Mouse (Mus musculus): ENCODE data around the gene Phgr1. TPM values are rescaled to one million over a fixed set of nuclear protein-coding genes. Genes with fewer than 3 reads are reported as not detected.

Phgr1 gene
- polyA plus RNA-seq, 1 experiment from 2014 or later = not detected

DNA sequence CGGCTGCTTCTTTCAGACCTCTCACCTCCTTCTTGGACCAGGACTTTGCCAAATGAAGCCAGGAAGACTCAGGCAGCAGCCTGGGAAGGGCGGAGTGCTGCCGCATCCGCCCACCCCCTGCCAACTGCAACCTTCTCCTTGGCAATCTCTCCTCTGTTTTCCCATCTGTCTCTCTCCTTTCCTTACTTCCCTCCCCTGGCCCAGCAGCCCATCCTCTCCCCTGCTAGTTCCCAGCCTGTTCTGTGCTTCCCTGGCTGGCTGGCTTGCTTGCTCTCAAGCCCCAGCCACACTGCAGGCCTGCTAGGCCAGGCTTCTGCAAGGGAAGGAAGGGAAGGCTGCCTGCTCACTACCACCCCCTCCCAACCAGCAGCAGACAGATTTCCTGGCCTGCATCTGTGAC, 3.3 kb downstream of the Phgr1 start:
- no peak for ATAC-seq (ENCODE audit: low FRiP score, low TSS enrichment)

GRCm38 (mm10) chr2:118776295-118776694, 3.7 kb downstream of the Phgr1 start:
- no peak for ATAC-seq (ENCODE audit: low FRiP score, low TSS enrichment)
- peaks cover 4% of the 10 kb centered on the region for H3K4me1 ChIP-seq (ENCODE audit: insufficient read depth, low read length)
- no peak overlapping the region for H3K27ac ChIP-seq (ENCODE audit: low read length)
- 81% methylated on average over 2 of the region's 2 CpGs for WGBS
- H3K27me3 ChIP-seq (ENCODE audit: insufficient read depth, low read length) = peaks cover 10% of the 10 kb centered on the region; the same call in 1 of the 2 replicates
- no peak overlapping the region for H3K4me2 ChIP-seq (replicated peaks; ENCODE audit: low read depth, low read length)
- no peaks in the 10 kb centered on the region for H3K9me3 ChIP-seq (ENCODE audit: low read length)
- no peak overlapping the region for H3K4me3 ChIP-seq (ENCODE audit: low read length)
- H3K9ac ChIP-seq (replicated peaks; ENCODE audit: low read length) = no peak overlapping the region
- H3K36me3 ChIP-seq (ENCODE audit: insufficient read depth, low read length) = no peaks in the 10 kb centered on the region

More for the DNA sequence above, 3.3 kb downstream of the Phgr1 start:
- Histone ChIP-seq H3K4me3 (ENCODE audit: low read length) (no peak overlapping the region), H3K36me3 (ENCODE audit: insufficient read depth, low read length) (no peaks in the 10 kb centered on the region), H3K4me2 (replicated peaks; ENCODE audit: low read depth, low read length) (no peak overlapping the region), H3K4me1 (ENCODE audit: insufficient read depth, low read length) (peaks cover 4% of the 10 kb centered on the region), H3K9ac (replicated peaks; ENCODE audit: low read length) (no peak overlapping the region), H3K27me3 (ENCODE audit: insufficient read depth, low read length) (0 out of 2 replicates have a peak, but pooled peaks cover 5% of the 10 kb centered on the region), H3K9me3 (ENCODE audit: low read length) (no peaks in the 10 kb centered on the region), H3K27ac (ENCODE audit: low read length) (no peak overlapping the region)
- WGBS = 85% methylated on average over 3 of the region's 4 CpGs

DNA sequence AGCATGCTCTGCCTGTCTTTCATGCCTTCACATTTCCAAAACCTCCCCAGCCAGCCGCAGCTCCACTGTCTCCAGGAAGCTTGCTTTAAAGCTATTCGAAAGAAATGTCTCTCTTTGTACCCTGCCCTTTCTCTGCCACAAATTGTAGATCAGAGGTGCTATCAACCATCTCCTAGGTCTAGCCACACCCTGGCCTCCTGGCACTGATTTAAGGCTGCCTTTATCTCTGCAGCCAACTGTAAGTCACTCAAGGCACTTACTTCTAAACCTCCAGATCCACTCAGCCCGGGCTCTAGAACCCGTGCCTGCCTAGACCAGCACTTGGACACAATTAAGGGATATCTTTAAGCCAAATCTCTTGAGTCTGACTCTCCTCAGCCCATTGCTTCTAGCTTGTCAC, 5.8 kb downstream of the Phgr1 start:
- whole genome bisulfite sequencing = 64% methylated on average over 4 of the region's 4 CpGs

GRCm38 (mm10) chr2:118779065-118779464, 6.5 kb downstream of the Phgr1 start:
- no peak for ATAC-seq (ENCODE audit: low FRiP score, low TSS enrichment)
- Histone ChIP-seq H3K4me2 (replicated peaks; ENCODE audit: low read depth, low read length) (peak overlapping the region; percentile 61), H3K9ac (replicated peaks; ENCODE audit: low read length) (peak overlapping the region; percentile 7; the same call in 1 of the 2 replicates), H3K36me3 (ENCODE audit: insufficient read depth, low read length) (no peaks in the 10 kb centered on the region), H3K27ac (ENCODE audit: low read length) (no peak overlapping the region), H3K4me3 (ENCODE audit: low read length) (peak overlapping the region; percentile 41), H3K27me3 (ENCODE audit: insufficient read depth, low read length) (peaks cover 10% of the 10 kb centered on the region; the same call in 1 of the 2 replicates), H3K9me3 (ENCODE audit: low read length) (no peaks in the 10 kb centered on the region), H3K4me1 (ENCODE audit: insufficient read depth, low read length) (peaks cover 4% of the 10 kb centered on the region)
- 5% methylated on average over 10 of the region's 10 CpGs for WGBS

More for the DNA sequence above, 5.8 kb downstream of the Phgr1 start:
- H3K4me1 ChIP-seq (ENCODE audit: insufficient read depth, low read length) = peaks cover 4% of the 10 kb centered on the region
- H3K9me3 ChIP-seq (ENCODE audit: low read length) = no peaks in the 10 kb centered on the region
- H3K4me3 ChIP-seq (ENCODE audit: low read length) = no peak overlapping the region
- no peak overlapping the region for H3K9ac ChIP-seq (replicated peaks; ENCODE audit: low read length)
- ATAC-seq (ENCODE audit: low FRiP score, low TSS enrichment) = no peak
- H3K4me2 ChIP-seq (replicated peaks; ENCODE audit: low read depth, low read length) = no peak overlapping the region
- no peak overlapping the region for H3K27ac ChIP-seq (ENCODE audit: low read length)
- H3K36me3 ChIP-seq (ENCODE audit: insufficient read depth, low read length) = no peaks in the 10 kb centered on the region
- peaks cover 10% of the 10 kb centered on the region; the same call in 1 of the 2 replicates for H3K27me3 ChIP-seq (ENCODE audit: insufficient read depth, low read length)

- no peak within 1 kb of the TSS for H3K27ac ChIP-seq (ENCODE audit: low read length)
- peak within 1 kb of the TSS; percentile 7; the same call in 1 of the 2 replicates for H3K9ac ChIP-seq (replicated peaks; ENCODE audit: low read length)
- H3K36me3 ChIP-seq (ENCODE audit: insufficient read depth, low read length) = no peaks in the 10 kb centered on the region
- H3K4me1 ChIP-seq (ENCODE audit: insufficient read depth, low read length) = peaks cover 4% of the 10 kb centered on the region
- peak within 1 kb of the TSS; percentile 41 for H3K4me3 ChIP-seq (ENCODE audit: low read length)
- WGBS = 13% methylated on average over 39 of the region's 39 CpGs
- H3K27me3 ChIP-seq (ENCODE audit: insufficient read depth, low read length) = peaks cover 10% of the 10 kb centered on the region; the same call in 1 of the 2 replicates
- peak within 1 kb of the TSS; percentile 61 for H3K4me2 ChIP-seq (replicated peaks; ENCODE audit: low read depth, low read length)
- peak; percentile 83 for ATAC-seq (ENCODE audit: low FRiP score, low TSS enrichment)
- H3K9me3 ChIP-seq (ENCODE audit: low read length) = no peaks in the 10 kb centered on the region
Measured at GRCm38 (mm10) chr2:118779504-118780480, 7.2 kb downstream of the Phgr1 start, which contains the start of gene Disp2. TSS of gene Disp2 (plus strand) at chr2:118779719.

DNA sequence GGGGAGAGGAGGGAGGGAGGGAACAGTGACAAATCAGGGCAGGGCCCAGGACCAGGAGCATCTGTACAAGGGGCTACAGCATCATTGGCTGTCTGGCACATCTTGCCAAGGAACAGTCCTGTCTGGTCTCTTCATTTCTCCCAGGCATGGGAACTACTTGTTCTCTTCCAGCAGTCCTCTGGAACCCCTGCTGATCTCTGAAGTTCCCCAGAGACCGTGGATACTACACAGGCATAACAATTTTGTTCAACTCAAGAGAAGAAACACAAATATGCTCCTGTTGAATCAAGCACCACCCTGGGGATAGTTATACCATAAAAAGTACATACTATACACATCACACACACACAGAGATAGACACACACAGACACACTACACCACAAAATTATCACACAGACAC, 8.5 kb downstream of the Phgr1 start:
- Histone ChIP-seq H3K27ac (ENCODE audit: low read length) (no peak overlapping the region), H3K9ac (replicated peaks; ENCODE audit: low read length) (no peak overlapping the region), H3K4me3 (ENCODE audit: low read length) (no peak overlapping the region), H3K36me3 (ENCODE audit: insufficient read depth, low read length) (no peaks in the 10 kb centered on the region), H3K27me3 (ENCODE audit: insufficient read depth, low read length) (peaks cover 10% of the 10 kb centered on the region; the same call in 1 of the 2 replicates), H3K4me1 (ENCODE audit: insufficient read depth, low read length) (peaks cover 4% of the 10 kb centered on the region), H3K4me2 (replicated peaks; ENCODE audit: low read depth, low read length) (no peak overlapping the region), H3K9me3 (ENCODE audit: low read length) (no peaks in the 10 kb centered on the region)
- 46% methylated on average over 1 of the region's 1 CpGs for WGBS
- no peak for ATAC-seq (ENCODE audit: low FRiP score, low TSS enrichment)

DNA sequence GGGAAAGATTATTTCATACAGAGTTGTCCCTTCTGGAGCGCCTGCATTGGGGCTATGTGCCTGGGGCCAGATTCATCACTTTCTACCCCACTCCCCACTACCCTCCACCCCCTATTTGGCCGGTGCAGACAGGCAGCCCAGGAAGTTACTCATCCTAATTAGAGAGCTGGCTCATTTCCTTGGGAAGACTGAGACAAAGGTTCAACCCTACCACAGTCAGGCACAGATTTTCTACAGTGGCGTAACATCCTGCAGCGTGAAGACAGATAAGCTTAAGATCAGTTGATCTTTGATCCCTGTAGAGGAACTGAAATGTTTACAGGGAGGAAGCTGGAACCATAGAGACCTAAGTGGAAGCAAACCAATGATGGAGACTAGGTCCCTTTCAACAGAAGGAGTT, 9.7 kb downstream of the Phgr1 start:
- Histone ChIP-seq H3K4me2 (replicated peaks; ENCODE audit: low read depth, low read length) (no peak overlapping the region), H3K36me3 (ENCODE audit: insufficient read depth, low read length) (no peaks in the 10 kb centered on the region), H3K4me1 (ENCODE audit: insufficient read depth, low read length) (peaks cover 4% of the 10 kb centered on the region), H3K9me3 (ENCODE audit: low read length) (no peaks in the 10 kb centered on the region), H3K27me3 (ENCODE audit: insufficient read depth, low read length) (peaks cover 10% of the 10 kb centered on the region; the same call in 1 of the 2 replicates), H3K9ac (replicated peaks; ENCODE audit: low read length) (no peak overlapping the region), H3K4me3 (ENCODE audit: low read length) (no peak overlapping the region), H3K27ac (ENCODE audit: low read length) (no peak overlapping the region)
- ATAC-seq (ENCODE audit: low FRiP score, low TSS enrichment) = no peak
- WGBS = 61% methylated on average over 4 of the region's 4 CpGs

DNA sequence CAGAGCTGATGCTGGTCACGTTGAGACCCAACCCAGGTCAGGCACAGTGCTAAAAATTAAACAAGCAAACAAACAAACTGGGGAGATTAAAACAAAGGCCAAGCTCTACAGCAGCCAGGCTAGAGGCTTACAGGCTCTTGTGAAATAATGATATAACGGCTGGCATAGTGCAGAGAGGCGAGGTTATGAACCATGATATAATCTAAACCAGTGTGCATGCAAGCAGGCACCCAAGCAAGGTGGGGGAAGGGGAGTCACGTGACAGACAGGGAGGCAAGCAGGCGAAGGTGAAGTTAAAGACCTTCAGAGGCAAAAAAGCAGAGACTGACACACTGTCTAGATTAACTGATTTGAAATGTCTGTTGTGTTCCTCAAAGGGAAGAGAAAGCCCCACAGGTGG, 10.5 kb downstream of the Phgr1 start:
- H3K4me2 ChIP-seq (replicated peaks; ENCODE audit: low read depth, low read length) = no peak overlapping the region
- H3K9me3 ChIP-seq (ENCODE audit: low read length) = no peaks in the 10 kb centered on the region
- H3K4me3 ChIP-seq (ENCODE audit: low read length) = no peak overlapping the region
- no peaks in the 10 kb centered on the region for H3K36me3 ChIP-seq (ENCODE audit: insufficient read depth, low read length)
- 55% methylated on average over 5 of the region's 5 CpGs for WGBS
- no peak overlapping the region for H3K9ac ChIP-seq (replicated peaks; ENCODE audit: low read length)
- H3K27ac ChIP-seq (ENCODE audit: low read length) = no peak overlapping the region
- peaks cover 4% of the 10 kb centered on the region for H3K4me1 ChIP-seq (ENCODE audit: insufficient read depth, low read length)
- no peak for ATAC-seq (ENCODE audit: low FRiP score, low TSS enrichment)
- peaks cover 10% of the 10 kb centered on the region; the same call in 1 of the 2 replicates for H3K27me3 ChIP-seq (ENCODE audit: insufficient read depth, low read length)

- H3K36me3 ChIP-seq (ENCODE audit: insufficient read depth, low read length) = no peaks in the 10 kb centered on the region
- H3K4me2 ChIP-seq (replicated peaks; ENCODE audit: low read depth, low read length) = no peak overlapping the region
- no peak overlapping the region for H3K4me3 ChIP-seq (ENCODE audit: low read length)
- no peak overlapping the region for H3K27ac ChIP-seq (ENCODE audit: low read length)
- no peaks in the 10 kb centered on the region for H3K9me3 ChIP-seq (ENCODE audit: low read length)
- peaks cover 10% of the 10 kb centered on the region; the same call in 1 of the 2 replicates for H3K27me3 ChIP-seq (ENCODE audit: insufficient read depth, low read length)
- 87% methylated on average over 7 of the region's 7 CpGs for WGBS
- H3K9ac ChIP-seq (replicated peaks; ENCODE audit: low read length) = no peak overlapping the region
- no peak for ATAC-seq (ENCODE audit: low FRiP score, low TSS enrichment)
- peaks cover 4% of the 10 kb centered on the region for H3K4me1 ChIP-seq (ENCODE audit: insufficient read depth, low read length)
Measured at GRCm38 (mm10) chr2:118783663-118784062, 11.1 kb downstream of the Phgr1 start.

DNA sequence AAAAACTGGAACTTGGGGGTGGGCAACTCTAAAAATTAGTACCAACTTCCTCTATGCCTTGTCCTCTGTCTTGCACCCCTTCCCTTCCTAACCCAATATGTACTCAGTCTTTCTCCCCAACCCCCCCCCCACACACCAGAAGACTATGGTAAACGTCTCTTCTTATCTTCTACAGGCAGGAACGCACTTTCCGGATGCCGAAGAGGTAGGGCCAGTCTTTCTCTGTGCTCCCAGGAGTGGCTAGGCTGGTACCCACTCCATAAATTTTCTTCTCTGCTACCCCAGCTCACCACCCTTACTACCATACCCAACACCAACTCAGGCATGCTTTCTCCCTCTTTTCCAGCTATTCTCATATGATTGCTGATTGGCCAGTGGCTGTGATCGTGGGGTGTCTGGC, 14.0 kb downstream of the Phgr1 start:
- peaks cover 11% of the 10 kb centered on the region; the same call in 1 of the 2 replicates for H3K27me3 ChIP-seq (ENCODE audit: insufficient read depth, low read length)
- no peaks in the 10 kb centered on the region for H3K4me1 ChIP-seq (ENCODE audit: insufficient read depth, low read length)
- H3K27ac ChIP-seq (ENCODE audit: low read length) = no peak overlapping the region
- H3K9me3 ChIP-seq (ENCODE audit: low read length) = no peaks in the 10 kb centered on the region
- no peak overlapping the region for H3K4me3 ChIP-seq (ENCODE audit: low read length)
- H3K4me2 ChIP-seq (replicated peaks; ENCODE audit: low read depth, low read length) = no peak overlapping the region
- 92% methylated on average over 5 of the region's 5 CpGs for WGBS
- no peak overlapping the region for H3K9ac ChIP-seq (replicated peaks; ENCODE audit: low read length)
- H3K36me3 ChIP-seq (ENCODE audit: insufficient read depth, low read length) = no peaks in the 10 kb centered on the region
- no peak for ATAC-seq (ENCODE audit: low FRiP score, low TSS enrichment)

Measured in kidney, embryonic 16.5 days (tissue).